Mouse (Mus musculus): Measurements from ENCODE around the gene Clmn.

Clmn gene

GRCm38 (mm10) chr12:104864439-104865165, at the start of gene Clmn:
TSS of gene Clmn (minus strand) at chr12:104865076.
- no peak for DNase-seq (ENCODE audit: low read depth, low spot score)

GRCm38 (mm10) chr12:104912990-104913389, 48.1 kb upstream of the Clmn start:
- DNase-seq (ENCODE audit: low read depth, low spot score), result no peak

DNA sequence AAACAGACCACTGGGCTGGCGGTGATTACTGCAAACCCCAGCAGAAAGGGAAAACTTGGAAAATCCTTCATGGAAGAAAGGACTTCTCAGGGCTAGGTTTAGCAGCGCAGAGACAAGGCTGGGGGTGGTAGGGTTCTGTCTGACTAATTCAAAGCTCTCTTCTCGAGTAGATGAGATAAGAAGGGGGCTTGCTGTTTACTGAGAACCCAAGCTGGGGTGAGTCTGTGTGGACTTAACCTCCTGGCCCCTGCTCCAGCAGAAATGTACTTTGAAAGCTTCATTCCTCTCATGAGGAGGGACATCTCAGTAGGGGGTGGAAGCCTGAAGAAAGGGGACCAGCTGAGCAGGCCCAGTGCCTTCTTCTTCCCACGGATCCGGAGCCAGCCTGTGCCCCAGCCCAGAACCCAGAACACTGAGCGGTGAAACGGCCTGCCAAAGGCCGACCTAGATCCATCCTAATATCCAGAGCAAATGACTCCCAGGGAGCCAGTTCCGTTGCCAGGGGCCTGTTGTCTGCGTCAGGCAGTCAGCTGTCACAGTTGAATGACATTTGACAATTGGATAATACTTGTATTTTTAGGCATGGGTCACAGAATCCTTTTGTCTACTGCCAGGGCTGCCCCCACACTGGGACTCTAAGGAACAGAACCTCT, 47.5 kb upstream of the Clmn start:
- no peak for DNase-seq (ENCODE audit: low read depth, low spot score)

DNA sequence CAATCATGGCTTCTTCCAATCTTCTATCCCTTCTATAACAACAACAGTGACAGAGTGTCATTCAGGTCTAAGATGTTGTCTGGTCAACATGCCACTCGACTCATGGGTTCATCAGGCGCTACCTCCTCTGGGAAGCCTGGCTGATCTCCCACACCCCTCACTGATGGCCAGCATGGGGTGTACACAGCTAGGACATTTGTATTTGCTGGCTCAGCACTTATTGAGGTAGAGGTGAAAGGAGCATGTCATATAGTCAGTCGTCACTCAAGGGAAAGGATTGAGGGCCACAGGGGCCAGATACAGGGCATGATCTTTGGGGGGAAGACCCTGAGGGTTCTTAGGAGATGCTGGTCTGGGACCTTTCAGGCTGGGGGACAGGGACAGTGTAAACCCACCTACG, 44.9 kb upstream of the Clmn start:
- no peak for DNase-seq (ENCODE audit: low read depth, low spot score)

DNA sequence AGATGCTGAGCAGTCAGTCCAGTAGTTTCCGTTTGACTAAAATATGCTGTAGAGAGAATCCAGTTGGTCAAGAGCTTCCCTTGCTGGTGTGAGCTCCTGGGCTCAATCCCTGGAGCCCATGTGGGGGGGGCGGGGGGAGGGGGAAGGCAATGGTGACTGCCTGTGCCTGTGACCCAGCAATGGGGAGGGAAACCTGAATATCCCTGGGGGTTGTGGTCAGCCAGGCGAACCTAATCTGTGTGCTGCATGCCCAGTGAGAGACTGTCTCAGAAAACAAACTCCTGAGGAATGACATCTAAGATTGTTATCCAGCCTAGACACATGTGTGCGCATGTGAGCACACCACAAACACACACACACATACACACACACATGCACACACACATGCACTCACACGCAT, 44.1 kb upstream of the Clmn start:
- DNase-seq (ENCODE audit: low read depth, low spot score), result no peak

DNA sequence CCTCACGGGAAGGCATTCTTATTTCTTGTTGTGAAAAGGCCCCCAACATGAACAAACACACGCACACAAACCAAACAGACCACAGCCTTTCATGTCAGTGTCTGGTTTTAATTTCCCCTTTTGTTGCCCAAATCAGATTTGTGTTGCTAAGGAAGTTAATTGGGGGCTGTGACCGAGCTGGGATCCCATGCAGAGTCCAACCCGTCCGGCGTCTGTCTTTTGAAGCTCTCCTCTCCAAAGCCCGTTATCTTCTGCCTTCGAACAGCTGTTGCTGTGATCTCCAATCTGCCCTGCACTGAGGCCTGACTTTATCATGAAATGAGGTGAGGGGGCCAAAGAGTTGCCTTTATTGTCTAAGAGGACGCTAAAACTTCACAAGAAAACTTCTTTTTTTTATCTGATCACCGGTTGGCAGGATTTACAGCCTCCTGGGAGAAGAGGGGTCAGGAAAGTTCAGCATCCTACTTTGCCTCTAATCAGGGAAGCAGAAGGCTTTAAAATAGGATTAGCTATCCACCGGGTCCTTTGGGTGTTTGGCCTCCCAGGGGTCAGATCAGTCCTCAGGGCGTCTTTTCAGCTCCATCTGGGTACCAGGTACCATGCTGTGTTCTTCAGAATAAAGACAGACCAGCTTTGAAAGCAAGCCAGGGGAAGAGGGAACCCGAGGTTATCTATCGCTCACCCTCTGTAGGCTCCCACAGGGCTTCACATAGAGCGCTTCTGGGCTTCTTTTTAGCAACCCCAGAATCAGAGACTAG, 43.3 kb upstream of the Clmn start:
- no peak for DNase-seq (ENCODE audit: low read depth, low spot score)

- DNase-seq (ENCODE audit: low read depth, low spot score), result no peak
Observed at GRCm38 (mm10) chr12:104907133-104907532, 42.3 kb upstream of the Clmn start.

- no peak for DNase-seq (ENCODE audit: low read depth, low spot score)
Observed at GRCm38 (mm10) chr12:104904138-104904537, 39.3 kb upstream of the Clmn start.

DNA sequence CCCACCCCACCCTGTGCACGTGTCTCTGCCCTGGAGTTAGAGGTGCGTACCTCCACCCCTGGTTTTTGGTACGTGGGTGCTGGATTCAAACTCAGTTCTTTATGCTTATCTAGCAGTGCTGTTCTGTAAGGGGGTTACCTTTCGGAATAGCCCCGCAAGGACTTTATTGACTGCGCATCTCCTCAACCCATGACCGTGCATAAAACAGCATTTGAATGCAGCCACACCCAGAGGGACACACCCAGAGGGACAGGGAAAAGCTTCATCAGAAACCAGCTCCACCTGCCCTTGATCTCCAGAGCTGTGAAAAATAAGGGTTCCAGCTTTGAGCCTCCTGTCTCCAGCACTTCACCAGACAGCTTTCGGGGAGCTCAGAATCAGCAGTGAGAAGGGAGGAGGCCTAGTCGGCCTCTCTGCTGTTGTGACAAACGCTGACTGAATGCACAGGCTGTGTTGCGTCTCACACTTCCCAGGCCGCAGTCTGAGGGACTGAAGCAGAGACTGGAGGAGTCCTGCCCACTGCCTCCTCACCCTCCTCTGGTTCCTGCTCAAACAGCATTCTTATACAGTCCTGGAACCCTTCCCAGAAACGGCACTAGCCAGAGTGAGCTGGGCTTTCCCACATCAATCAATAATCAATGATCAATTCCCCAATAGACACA, 37.6 kb upstream of the Clmn start:
- DNase-seq (ENCODE audit: low read depth, low spot score), result no peak

- no peak for DNase-seq (ENCODE audit: low read depth, low spot score)
Observed at GRCm38 (mm10) chr12:104901320-104901719, 36.4 kb upstream of the Clmn start.

- DNase-seq (ENCODE audit: low read depth, low spot score), result no peak
Observed at GRCm38 (mm10) chr12:104899835-104900234, 35.0 kb upstream of the Clmn start.

DNA sequence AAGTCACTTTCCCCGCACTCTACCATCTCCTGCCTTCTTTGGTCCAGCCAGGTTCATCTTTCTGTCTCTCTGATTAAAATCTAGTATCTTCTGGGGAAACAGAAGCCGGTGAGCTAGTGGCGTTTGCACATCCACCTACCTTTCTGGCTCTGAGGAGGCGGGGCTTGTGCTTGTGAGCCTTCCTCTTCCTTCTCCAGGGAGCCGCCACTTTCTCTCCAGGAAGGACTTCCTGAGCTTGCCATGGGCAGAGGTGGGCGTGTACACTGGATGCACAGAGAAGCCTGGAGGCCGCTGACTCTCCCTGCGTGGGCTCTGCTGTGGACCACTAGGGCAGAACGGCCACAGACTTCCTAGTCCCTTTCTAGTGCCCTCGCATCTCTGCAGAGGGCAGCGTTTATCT, 34.3 kb upstream of the Clmn start:
- no peak for DNase-seq (ENCODE audit: low read depth, low spot score)

GRCm38 (mm10) chr12:104898718-104899117, 33.8 kb upstream of the Clmn start:
- DNase-seq (ENCODE audit: low read depth, low spot score), result no peak

GRCm38 (mm10) chr12:104897051-104897618, 32.3 kb upstream of the Clmn start:
- DNase-seq (ENCODE audit: low read depth, low spot score), result no peak

- no peak for DNase-seq (ENCODE audit: low read depth, low spot score)
Observed at GRCm38 (mm10) chr12:104896640-104897039, 31.8 kb upstream of the Clmn start.

GRCm38 (mm10) chr12:104892245-104892644, 27.4 kb upstream of the Clmn start:
- no peak for DNase-seq (ENCODE audit: low read depth, low spot score)

- no peak for DNase-seq (ENCODE audit: low read depth, low spot score)
Observed at GRCm38 (mm10) chr12:104890066-104890465, 25.2 kb upstream of the Clmn start.

DNA sequence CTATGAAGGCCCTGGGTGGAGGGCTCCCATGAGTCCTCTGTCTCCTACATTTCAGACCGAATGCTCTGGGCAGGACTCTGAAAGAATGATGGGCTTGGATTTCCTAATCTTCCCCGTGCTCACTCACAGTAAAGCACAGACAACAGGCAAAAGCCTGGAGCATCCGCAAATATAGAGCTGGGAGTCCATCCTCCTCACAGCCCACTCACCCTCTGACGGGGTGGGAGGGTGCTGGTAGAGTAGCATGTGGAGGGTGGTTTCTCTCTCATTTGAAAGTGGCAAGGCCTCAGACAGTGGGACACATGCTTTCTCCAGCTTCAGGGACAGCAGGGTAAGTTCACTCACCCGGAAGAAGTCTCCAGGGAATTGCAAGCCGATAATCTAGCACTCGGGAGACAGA, 21.2 kb upstream of the Clmn start:
- DNase-seq (ENCODE audit: low read depth, low spot score), result no peak

DNA sequence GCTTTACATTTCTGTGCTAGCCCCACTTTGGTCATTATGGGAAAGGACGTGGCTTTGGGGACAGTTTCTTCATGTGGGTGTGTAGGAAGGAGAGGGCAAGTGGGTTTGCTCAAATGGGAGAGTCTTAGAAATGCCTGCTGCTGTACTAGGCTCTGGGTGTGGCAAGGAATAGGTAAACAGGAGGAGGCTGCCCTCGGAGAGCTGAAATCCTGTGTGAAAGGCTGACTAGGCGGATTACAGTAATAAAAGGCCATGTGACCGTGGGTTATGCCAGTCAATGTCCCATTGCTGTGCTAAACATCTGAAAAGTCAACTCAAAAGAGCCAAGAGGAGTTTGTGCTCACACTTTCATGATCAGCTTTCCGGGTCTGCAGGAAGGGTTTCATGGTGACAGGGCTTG, 17.7 kb upstream of the Clmn start:
- no peak for DNase-seq (ENCODE audit: low read depth, low spot score)

GRCm38 (mm10) chr12:104882061-104882460, 17.2 kb upstream of the Clmn start:
- no peak for DNase-seq (ENCODE audit: low read depth, low spot score)

- no peak for DNase-seq (ENCODE audit: low read depth, low spot score)
Observed at GRCm38 (mm10) chr12:104881518-104882060, 16.7 kb upstream of the Clmn start.

GRCm38 (mm10) chr12:104880367-104880766, 15.5 kb upstream of the Clmn start:
- no peak for DNase-seq (ENCODE audit: low read depth, low spot score)

All from brain, embryonic 18.5 days (tissue).